Mouse (Mus musculus): ENCODE measurements around the gene Mknk1. TPM values are rescaled to one million over a fixed set of nuclear protein-coding genes. Genes with fewer than 3 reads are reported as not detected.

Gene Mknk1
- polyA plus RNA-seq, 1 experiment from 2014 or later, result 19.3 TPM

GRCm38 (mm10) chr4:115890066-115890465 is 51.1 kb downstream of the Mknk1 start:
- peak; percentile 25; the same call in 1 of the 2 replicates for ATAC-seq (ENCODE audit: low FRiP score)
- Histone ChIP-seq H3K27me3 (ENCODE audit: control insufficient read depth, insufficient read depth, low read length) (peaks cover 10% of the 10 kb centered on the region; the same call in 1 of the 2 replicates), H3K4me3 (ENCODE audit: low read depth, low read length) (peak overlapping the region; percentile 15)

GRCm38 (mm10) chr4:115890553-115890952 is 51.6 kb downstream of the Mknk1 start, which contains the start of gene 6430628N08Rik:
Gene 6430628N08Rik (plus strand): TSS chr4:115890665.
- ATAC-seq (ENCODE audit: low FRiP score) (peak; percentile 26), DNase-seq (ENCODE audit: low spot score) (peak; percentile 43)

More at GRCm38 (mm10) chr4:115890066-115890465, 51.1 kb downstream of the Mknk1 start:
- Histone ChIP-seq H3K4me2 (replicated peaks; ENCODE audit: low read depth, low read length) (peak overlapping the region; percentile 48), H3K9me3 (ENCODE audit: control insufficient read depth, low read length) (no peaks in the 10 kb centered on the region), H3K27ac (ENCODE audit: low read depth, low read length) (no peak overlapping the region), H3K36me3 (ENCODE audit: control insufficient read depth, insufficient read depth, low read length) (no peaks in the 10 kb centered on the region), H3K4me1 (replicated peaks; ENCODE audit: control insufficient read depth, insufficient read depth, low read length) (no peaks in the 10 kb centered on the region), H3K9ac (ENCODE audit: low read depth, low read length) (no peak overlapping the region)
- no peak for DNase-seq (ENCODE audit: low spot score)
- WGBS, result 13% methylated on average over 6 of the region's 6 CpGs

GRCm38 (mm10) chr4:115894281-115894680 is 55.3 kb downstream of the Mknk1 start:
- Histone ChIP-seq H3K9ac (ENCODE audit: low read depth, low read length) (no peak overlapping the region), H3K27ac (ENCODE audit: low read depth, low read length) (no peak overlapping the region), H3K4me1 (replicated peaks; ENCODE audit: control insufficient read depth, insufficient read depth, low read length) (peaks cover 2% of the 10 kb centered on the region; the same call in 1 of the 2 replicates), H3K36me3 (ENCODE audit: control insufficient read depth, insufficient read depth, low read length) (no peaks in the 10 kb centered on the region), H3K4me3 (ENCODE audit: low read depth, low read length) (no peak overlapping the region), H3K4me2 (replicated peaks; ENCODE audit: low read depth, low read length) (no peak overlapping the region), H3K27me3 (ENCODE audit: control insufficient read depth, insufficient read depth, low read length) (peaks cover 35% of the 10 kb centered on the region), H3K9me3 (ENCODE audit: control insufficient read depth, low read length) (no peaks in the 10 kb centered on the region)
- whole genome bisulfite sequencing, result 22% methylated on average over 3 of the region's 3 CpGs
- DNase-seq (ENCODE audit: low spot score), result no peak
- ATAC-seq (ENCODE audit: low FRiP score), result no peak

More at GRCm38 (mm10) chr4:115890553-115890952, 51.6 kb downstream of the Mknk1 start, which contains the start of gene 6430628N08Rik:
- H3K4me3 ChIP-seq (ENCODE audit: low read depth, low read length), result peak within 1 kb of the TSS; percentile 15
- H3K4me2 ChIP-seq (replicated peaks; ENCODE audit: low read depth, low read length), result peak within 1 kb of the TSS; percentile 48
- no peaks in the 10 kb centered on the region for H3K9me3 ChIP-seq (ENCODE audit: control insufficient read depth, low read length)
- H3K27ac ChIP-seq (ENCODE audit: low read depth, low read length), result no peak within 1 kb of the TSS
- H3K27me3 ChIP-seq (ENCODE audit: control insufficient read depth, insufficient read depth, low read length), result peaks cover 10% of the 10 kb centered on the region; the same call in 1 of the 2 replicates
- WGBS, result 1% methylated on average over 31 of the region's 31 CpGs
- no peaks in the 10 kb centered on the region for H3K36me3 ChIP-seq (ENCODE audit: control insufficient read depth, insufficient read depth, low read length)
- no peak within 1 kb of the TSS for H3K9ac ChIP-seq (ENCODE audit: low read depth, low read length)
- H3K4me1 ChIP-seq (replicated peaks; ENCODE audit: control insufficient read depth, insufficient read depth, low read length), result no peaks in the 10 kb centered on the region

- Histone ChIP-seq H3K4me1 (replicated peaks; ENCODE audit: control insufficient read depth, insufficient read depth, low read length) (peaks cover 2% of the 10 kb centered on the region; the same call in 1 of the 2 replicates), H3K36me3 (ENCODE audit: control insufficient read depth, insufficient read depth, low read length) (no peaks in the 10 kb centered on the region), H3K27me3 (ENCODE audit: control insufficient read depth, insufficient read depth, low read length) (peaks cover 46% of the 10 kb centered on the region), H3K4me2 (replicated peaks; ENCODE audit: low read depth, low read length) (peak overlapping the region; percentile 97), H3K9ac (ENCODE audit: low read depth, low read length) (peak overlapping the region; percentile 64), H3K4me3 (ENCODE audit: low read depth, low read length) (peak overlapping the region; percentile 44), H3K27ac (ENCODE audit: low read depth, low read length) (no peak overlapping the region), H3K9me3 (ENCODE audit: control insufficient read depth, low read length) (no peaks in the 10 kb centered on the region)
- WGBS, result under 1% methylated on average over 46 of the region's 56 CpGs
- ATAC-seq (ENCODE audit: low FRiP score) (peak; percentile 71), DNase-seq (ENCODE audit: low spot score) (peak; percentile 68)
These were observed 59.1 kb downstream of the Mknk1 start for GRCm38 (mm10) chr4:115897901-115898631.

GRCm38 (mm10) chr4:115902816-115903215 is 63.8 kb downstream of the Mknk1 start:
- Histone ChIP-seq H3K4me1 (replicated peaks; ENCODE audit: control insufficient read depth, insufficient read depth, low read length) (peaks cover 16% of the 10 kb centered on the region), H3K9ac (ENCODE audit: low read depth, low read length) (no peak overlapping the region), H3K4me2 (replicated peaks; ENCODE audit: low read depth, low read length) (no peak overlapping the region), H3K27ac (ENCODE audit: low read depth, low read length) (no peak overlapping the region), H3K9me3 (ENCODE audit: control insufficient read depth, low read length) (no peaks in the 10 kb centered on the region), H3K4me3 (ENCODE audit: low read depth, low read length) (no peak overlapping the region), H3K36me3 (ENCODE audit: control insufficient read depth, insufficient read depth, low read length) (no peaks in the 10 kb centered on the region), H3K27me3 (ENCODE audit: control insufficient read depth, insufficient read depth, low read length) (peaks cover 43% of the 10 kb centered on the region)
- 18% methylated on average over 5 of the region's 5 CpGs for WGBS
- peak; percentile 86 for DNase-seq (ENCODE audit: low spot score)
- ATAC-seq (ENCODE audit: low FRiP score), result no peak

- ATAC-seq (ENCODE audit: low FRiP score) (peak; percentile 85), DNase-seq (ENCODE audit: low spot score) (peak; percentile 47)
- Histone ChIP-seq H3K4me2 (replicated peaks; ENCODE audit: low read depth, low read length) (no peak overlapping the region), H3K36me3 (ENCODE audit: control insufficient read depth, insufficient read depth, low read length) (no peaks in the 10 kb centered on the region), H3K4me1 (replicated peaks; ENCODE audit: control insufficient read depth, insufficient read depth, low read length) (peaks cover 14% of the 10 kb centered on the region), H3K27ac (ENCODE audit: low read depth, low read length) (no peak overlapping the region), H3K27me3 (ENCODE audit: control insufficient read depth, insufficient read depth, low read length) (peaks cover 37% of the 10 kb centered on the region), H3K4me3 (ENCODE audit: low read depth, low read length) (no peak overlapping the region), H3K9ac (ENCODE audit: low read depth, low read length) (no peak overlapping the region), H3K9me3 (ENCODE audit: control insufficient read depth, low read length) (no peaks in the 10 kb centered on the region)
- WGBS, result 5% methylated on average over 12 of the region's 12 CpGs
These were observed 65.4 kb downstream of the Mknk1 start for GRCm38 (mm10) chr4:115904375-115904774.

GRCm38 (mm10) chr4:115905701-115906100 is 66.7 kb downstream of the Mknk1 start:
- Histone ChIP-seq H3K36me3 (ENCODE audit: control insufficient read depth, insufficient read depth, low read length) (no peaks in the 10 kb centered on the region), H3K27me3 (ENCODE audit: control insufficient read depth, insufficient read depth, low read length) (peaks cover 33% of the 10 kb centered on the region), H3K4me1 (replicated peaks; ENCODE audit: control insufficient read depth, insufficient read depth, low read length) (peaks cover 14% of the 10 kb centered on the region), H3K4me2 (replicated peaks; ENCODE audit: low read depth, low read length) (no peak overlapping the region), H3K27ac (ENCODE audit: low read depth, low read length) (no peak overlapping the region), H3K4me3 (ENCODE audit: low read depth, low read length) (no peak overlapping the region), H3K9ac (ENCODE audit: low read depth, low read length) (no peak overlapping the region), H3K9me3 (ENCODE audit: control insufficient read depth, low read length) (no peaks in the 10 kb centered on the region)
- ATAC-seq (ENCODE audit: low FRiP score), result peak; percentile 68
- WGBS, result 5% methylated on average over 7 of the region's 7 CpGs
- DNase-seq (ENCODE audit: low spot score), result peak; percentile 55

- H3K9me3 ChIP-seq (ENCODE audit: control insufficient read depth, low read length), result no peaks in the 10 kb centered on the region
- H3K4me1 ChIP-seq (replicated peaks; ENCODE audit: control insufficient read depth, insufficient read depth, low read length), result peaks cover 14% of the 10 kb centered on the region
- H3K4me2 ChIP-seq (replicated peaks; ENCODE audit: low read depth, low read length), result no peak overlapping the region
- DNase-seq (ENCODE audit: low spot score) (no peak), ATAC-seq (ENCODE audit: low FRiP score) (no peak)
- H3K36me3 ChIP-seq (ENCODE audit: control insufficient read depth, insufficient read depth, low read length), result no peaks in the 10 kb centered on the region
- peaks cover 25% of the 10 kb centered on the region for H3K27me3 ChIP-seq (ENCODE audit: control insufficient read depth, insufficient read depth, low read length)
- H3K27ac ChIP-seq (ENCODE audit: low read depth, low read length), result no peak overlapping the region
- no peak overlapping the region for H3K9ac ChIP-seq (ENCODE audit: low read depth, low read length)
- no peak overlapping the region for H3K4me3 ChIP-seq (ENCODE audit: low read depth, low read length)
- WGBS, result 86% methylated on average over 3 of the region's 3 CpGs
These were observed 67.8 kb downstream of the Mknk1 start for GRCm38 (mm10) chr4:115906791-115907190.

- Histone ChIP-seq H3K9ac (ENCODE audit: low read depth, low read length) (no peak overlapping the region), H3K9me3 (ENCODE audit: control insufficient read depth, low read length) (no peaks in the 10 kb centered on the region), H3K36me3 (ENCODE audit: control insufficient read depth, insufficient read depth, low read length) (no peaks in the 10 kb centered on the region), H3K27ac (ENCODE audit: low read depth, low read length) (no peak overlapping the region), H3K4me1 (replicated peaks; ENCODE audit: control insufficient read depth, insufficient read depth, low read length) (peaks cover 14% of the 10 kb centered on the region), H3K4me3 (ENCODE audit: low read depth, low read length) (no peak overlapping the region), H3K27me3 (ENCODE audit: control insufficient read depth, insufficient read depth, low read length) (peaks cover 19% of the 10 kb centered on the region), H3K4me2 (replicated peaks; ENCODE audit: low read depth, low read length) (no peak overlapping the region)
- ATAC-seq (ENCODE audit: low FRiP score) (no peak), DNase-seq (ENCODE audit: low spot score) (no peak)
- 87% methylated on average over 1 of the region's 1 CpGs for WGBS
These were observed 69.0 kb downstream of the Mknk1 start for GRCm38 (mm10) chr4:115907994-115908393.

All from hindbrain, embryonic 11.5 days (tissue).